Mouse (Mus musculus) left cerebral cortex, adult 18-20 months (tissue): ENCODE data around the gene Trpt1. TPM values are rescaled to one million over a fixed set of nuclear protein-coding genes. Genes with fewer than 3 reads are reported as not detected.

Experiments
- DNase-seq, 2 experiments: peaks; one replicate each; pipeline ENCODE4 v3.0.0; 2021 to 2022; ENCODE audit warnings: low spot score in 2 of 2, mixed read lengths in 1 of 2
- total RNA-seq, 2 experiments: library from RNA; stranded (reverse); gene quantifications; 2 replicates each; pipeline ENCODE4 v1.2.3; 2021

Gene Trpt1
- total RNA-seq, 2 experiments from 2014 or later = 19.6 to 24.6 TPM

DNA sequence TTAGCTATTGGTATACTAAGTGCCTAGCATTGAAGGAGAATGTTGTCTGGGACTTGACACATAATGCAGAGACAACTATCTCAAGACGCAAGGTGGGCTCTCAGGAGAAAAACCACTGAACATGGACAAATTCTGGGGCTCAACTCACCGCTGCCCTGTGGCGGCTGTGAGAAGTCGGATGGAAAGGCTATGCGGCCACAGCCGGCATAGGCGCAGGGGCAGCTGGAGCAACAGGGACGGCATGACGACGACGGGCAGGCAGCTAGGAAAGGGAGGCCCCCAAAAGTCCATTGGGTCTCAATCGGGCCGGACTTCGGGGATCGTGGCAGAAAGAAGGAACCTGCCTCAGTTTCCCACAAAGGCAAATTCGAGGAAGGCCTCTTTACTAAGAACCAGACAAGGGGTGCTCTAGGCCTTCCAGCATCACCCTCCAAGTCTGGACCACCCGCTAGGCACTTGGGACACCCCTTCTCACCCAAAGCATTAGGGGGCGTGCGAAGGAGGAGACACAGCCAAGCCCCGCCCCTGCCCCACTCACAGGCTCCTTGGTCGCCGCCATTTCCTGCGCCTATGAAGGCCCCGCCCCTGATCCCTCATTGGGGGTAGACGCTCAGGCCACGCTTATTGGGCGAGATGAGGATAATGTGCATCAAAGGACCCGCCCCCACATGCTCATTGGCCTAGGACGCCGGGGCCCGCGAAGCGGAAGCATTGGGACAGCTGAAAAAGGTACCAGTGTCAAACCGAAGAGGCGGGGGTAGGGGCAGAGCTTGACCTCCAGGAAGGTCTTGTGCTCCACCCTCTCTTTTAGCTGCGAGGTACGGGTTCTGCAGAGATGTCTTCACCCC is 3.7 kb upstream of the Trpt1 start, which contains the start of gene Dnajc4:
TSS of gene Dnajc4 (minus strand) at position 562 of the 848 bp plus-strand sequence.
- peak; percentile 94 for DNase-seq

DNA sequence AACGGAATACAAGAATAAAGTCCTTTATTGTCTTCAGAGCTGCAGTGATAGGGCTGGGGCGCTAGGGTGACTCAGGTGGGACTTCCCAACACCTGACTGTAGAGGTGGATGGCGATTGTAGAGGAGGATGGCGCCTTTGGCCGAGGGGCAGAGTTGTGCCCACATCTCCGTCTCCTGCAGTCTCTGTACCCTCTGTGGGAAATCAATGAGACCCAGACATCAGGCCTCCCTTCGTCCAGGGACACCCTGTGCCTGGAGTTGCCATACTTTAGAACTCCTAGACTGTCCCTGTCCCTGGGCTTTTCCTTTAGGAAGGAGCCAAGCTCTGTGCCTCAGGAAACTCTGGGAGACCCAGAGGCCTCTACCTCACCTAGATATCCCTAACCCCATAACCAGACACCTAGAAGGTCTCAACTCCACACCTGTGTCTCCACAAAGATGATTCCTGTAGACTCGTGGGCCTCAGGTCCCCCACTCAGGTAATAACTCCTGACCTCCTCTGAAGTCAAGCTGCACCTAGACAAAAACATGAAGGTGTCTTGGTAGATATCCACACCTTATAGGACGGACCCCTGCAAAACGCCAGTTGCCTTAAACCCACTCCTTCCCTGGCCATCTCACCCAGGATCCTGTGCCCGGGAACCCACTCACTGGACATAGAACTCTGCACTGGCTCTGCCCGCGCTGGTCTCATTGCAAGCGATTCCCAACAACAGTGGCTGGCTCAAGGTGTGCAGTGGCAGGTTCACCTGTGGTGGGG is 2.7 kb upstream of the Trpt1 start:
- DNase-seq = no peak

DNA sequence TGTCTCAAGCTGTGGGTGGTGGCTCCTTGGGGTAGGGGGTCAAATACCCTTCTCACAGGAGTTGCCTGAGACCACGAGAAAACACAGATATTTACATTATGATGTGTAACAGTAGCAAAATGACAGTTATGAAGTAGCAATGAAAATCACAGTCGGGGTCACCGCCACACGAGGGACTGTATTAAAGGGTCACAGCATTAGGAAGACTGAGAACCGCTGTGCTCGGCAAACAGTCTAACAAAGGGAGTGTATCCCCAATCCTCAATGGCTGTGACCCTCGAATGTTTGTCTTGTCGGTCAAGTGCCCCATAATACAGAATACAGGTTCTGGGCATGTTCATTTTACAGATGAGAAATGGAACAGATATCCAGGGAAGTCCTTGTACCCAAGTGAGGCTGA is 1.9 kb upstream of the Trpt1 start:
- DNase-seq = no peak

- DNase-seq = no peak
These were observed 1.4 kb upstream of the Trpt1 start for GRCm38 (mm10) chr19:6994489-6994888.

DNA sequence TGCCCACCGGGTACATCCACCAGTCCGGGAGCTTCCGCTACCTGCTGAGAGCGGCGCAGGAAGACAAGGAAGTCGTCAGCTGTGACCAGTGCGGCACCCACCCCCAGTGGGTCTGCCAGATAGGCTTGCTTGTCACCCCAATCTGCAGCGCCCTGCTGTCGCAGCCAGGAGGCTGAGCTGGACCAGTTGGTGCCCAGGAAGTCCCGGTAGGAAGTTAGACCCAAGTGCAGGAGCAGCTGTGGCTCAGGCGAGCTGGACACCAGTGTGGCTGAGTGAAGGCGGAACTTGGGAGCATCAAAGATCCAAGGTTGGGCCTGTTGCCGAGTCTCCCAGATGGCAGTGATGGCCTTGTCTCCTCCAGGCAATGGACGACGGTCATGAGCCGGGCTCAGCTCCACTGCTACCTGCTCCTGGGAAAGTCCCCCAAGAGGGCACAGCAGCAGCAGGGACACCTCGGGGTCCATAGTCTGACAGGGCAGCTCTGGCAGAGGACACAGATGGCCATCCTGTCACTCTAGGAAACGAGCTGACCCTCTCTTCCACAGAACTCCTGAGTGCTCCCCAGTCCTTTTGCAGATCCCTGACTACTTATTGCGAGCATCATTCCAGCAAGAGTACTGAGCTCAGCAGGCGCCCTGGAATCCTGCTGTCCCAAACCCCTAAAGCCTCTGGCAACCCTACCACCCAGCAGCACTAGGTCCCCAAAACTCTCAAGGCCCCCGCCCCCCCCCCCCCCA is 508 bp upstream of the Trpt1 start:
- no peak for DNase-seq

DNA sequence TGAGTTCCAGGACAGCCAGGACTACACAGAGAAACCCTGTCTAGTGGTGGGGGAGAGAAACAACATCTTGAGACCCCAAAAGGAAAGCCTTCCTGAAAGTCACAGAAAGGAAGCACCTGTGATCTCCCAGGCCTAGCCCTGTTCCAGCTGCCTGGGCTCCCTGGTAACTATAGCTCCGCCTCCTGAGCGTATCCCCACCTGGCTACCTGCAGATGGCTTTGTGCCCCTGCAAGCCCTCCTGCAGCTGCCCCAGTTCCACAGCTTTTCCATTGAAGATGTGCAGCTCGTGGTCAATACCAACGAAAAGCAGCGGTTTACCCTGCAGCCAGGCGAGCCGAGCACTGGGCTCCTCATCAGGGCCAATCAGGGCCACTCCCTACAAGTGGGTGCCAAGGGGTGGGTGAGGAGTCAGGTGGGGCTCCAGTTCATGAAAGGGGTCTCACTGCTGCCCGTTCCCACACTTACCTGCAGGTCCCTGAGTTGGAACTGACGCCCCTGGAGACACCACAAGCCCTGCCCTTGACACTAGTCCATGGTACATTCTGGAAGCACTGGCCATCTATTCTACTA is 1.9 kb downstream of the Trpt1 start:
- DNase-seq = no peak

- no peak for DNase-seq
These were observed 3.6 kb downstream of the Trpt1 start for GRCm38 (mm10) chr19:6999360-7000063.

DNA sequence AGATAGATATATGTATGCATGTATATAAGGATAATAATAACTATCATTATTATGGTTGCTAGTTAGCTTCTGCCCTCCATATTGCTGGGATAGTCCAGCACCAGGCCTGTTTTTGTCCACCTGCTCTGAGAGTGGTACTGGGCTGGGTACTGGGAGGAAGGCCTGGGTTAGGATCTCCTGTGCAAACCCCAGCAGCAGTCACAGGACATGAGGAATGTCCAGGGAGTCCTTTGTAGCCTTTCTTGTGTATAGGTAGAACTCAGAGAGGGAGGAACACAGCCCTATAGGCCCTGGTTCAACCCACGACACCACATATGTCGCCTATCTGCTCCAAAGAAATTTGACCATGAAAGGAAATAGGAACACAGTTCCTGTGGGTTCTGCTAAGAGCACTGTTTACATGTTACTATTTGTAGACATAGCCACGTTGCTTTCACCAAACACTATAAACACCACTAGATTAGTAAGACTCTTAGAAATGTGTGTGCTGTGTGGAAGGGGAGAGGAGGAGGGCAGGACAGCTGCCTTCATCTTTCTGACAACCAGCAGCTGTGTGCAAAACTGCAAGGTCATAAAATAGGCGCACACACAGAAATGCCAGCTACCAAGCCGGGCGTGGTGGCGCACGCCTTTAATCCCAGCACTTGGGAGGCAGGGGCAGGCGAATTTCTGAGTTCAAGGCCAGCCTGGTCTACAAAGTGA is 11.1 kb downstream of the Trpt1 start:
- DNase-seq = no peak

- DNase-seq = no peak
These were observed 16.5 kb downstream of the Trpt1 start for GRCm38 (mm10) chr19:7012426-7012825.

GRCm38 (mm10) chr19:7013984-7014383 is 18.1 kb downstream of the Trpt1 start:
- DNase-seq = no peak

- DNase-seq = no peak
These were observed 18.7 kb downstream of the Trpt1 start for GRCm38 (mm10) chr19:7014481-7015135.

DNA sequence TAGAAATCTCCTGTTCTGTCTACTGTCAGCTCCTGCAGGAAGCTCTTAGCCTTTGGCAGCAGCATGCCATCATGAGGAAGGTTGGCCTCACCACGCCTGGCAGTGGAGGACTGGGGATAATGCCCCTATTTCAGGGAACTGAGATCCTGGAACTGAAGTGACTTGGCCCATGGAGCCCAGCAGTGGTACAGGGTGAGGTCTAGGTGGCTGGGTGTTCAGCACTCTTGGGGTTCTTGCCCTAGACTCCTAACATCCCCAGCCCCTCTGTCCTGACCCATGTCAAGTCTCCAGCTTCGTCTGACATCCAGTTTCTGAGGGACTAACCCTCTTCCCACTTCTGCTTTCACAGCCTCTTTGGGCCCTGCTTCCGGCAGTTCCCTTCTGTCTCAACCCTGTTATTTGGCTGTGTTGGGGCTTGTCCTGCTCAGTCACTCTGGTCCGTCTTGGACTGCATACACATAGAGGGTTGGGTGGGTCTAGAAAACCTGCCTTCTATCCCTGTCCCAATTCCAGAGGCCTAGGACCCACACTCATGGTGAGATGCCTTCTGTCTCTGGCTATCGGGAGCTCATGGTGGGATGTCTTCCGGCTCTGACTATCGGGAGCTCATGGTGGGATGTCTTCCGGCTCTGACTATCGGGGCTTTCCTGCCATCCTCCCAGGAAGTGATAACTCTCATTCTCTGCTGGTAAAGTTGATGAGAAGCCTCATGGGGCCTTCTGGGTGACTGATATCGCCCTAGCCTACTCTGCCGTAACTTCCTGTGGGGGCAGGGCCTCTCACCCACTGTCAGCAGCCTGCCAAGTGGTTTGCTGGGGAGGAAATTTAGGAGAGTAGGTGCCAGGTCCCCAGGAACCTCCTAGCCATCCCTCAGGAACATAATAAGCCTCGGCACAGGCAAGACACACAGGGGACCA is 21.9 kb downstream of the Trpt1 start:
- DNase-seq = no peak

DNA sequence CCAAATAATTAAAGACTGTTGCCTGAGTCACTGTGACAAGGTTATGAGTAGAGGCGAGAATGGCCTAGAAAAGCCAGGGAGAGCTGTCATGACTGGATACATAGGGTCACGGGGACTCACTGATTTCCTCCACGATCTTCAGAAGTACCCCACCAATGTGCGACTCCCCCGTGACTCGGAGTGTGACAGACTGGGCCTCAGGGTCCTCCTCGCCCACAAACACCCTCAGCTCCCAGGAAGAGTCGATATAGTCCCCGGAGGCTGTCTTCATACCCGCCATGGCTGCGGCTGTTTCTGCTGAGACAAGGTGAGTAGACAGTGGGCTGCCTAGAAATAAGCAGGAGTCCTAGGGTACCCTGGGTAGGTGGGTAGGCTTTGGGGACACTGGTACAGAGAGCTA is 22.6 kb downstream of the Trpt1 start:
- no peak for DNase-seq

- DNase-seq = no peak
These were observed 23.3 kb downstream of the Trpt1 start, which contains the start of gene Fermt3 for GRCm38 (mm10) chr19:7019191-7019590. TSS of gene Fermt3 (minus strand) at chr19:7019469.

GRCm38 (mm10) chr19:7020224-7020641 is 24.3 kb downstream of the Trpt1 start:
- peak in 1 of 2 experiments; percentile 22 for DNase-seq

DNA sequence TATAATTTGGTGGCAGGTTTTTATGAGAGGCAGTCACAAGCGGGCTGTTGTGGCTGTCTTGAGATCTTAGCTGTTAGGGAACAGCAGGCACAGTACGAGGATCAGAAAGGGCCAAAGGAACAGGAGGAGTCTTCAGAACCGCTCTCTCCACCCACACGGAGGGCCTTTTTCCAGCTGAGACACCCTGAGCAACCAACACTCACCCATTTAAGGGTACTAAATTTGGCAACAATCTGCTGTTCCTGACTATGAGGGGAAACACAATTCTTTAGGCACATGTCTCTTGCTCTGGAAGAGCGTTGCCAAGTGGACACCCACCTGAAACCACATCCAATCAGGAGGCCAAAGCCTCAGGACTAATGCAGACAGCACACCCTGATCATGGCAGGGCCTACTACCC is 33.6 kb downstream of the Trpt1 start:
- peak; percentile 66 to 80 for DNase-seq

- DNase-seq = no peak
These were observed 38.1 kb downstream of the Trpt1 start for GRCm38 (mm10) chr19:7034006-7034405.

- peak in 1 of 2 experiments; percentile 38 for DNase-seq
These were observed 43.3 kb downstream of the Trpt1 start for GRCm38 (mm10) chr19:7039088-7039720.
